Mouse (Mus musculus) testis, adult 2 months (tissue): ENCODE results near the gene Abcb7. TPM values are rescaled to one million over a fixed set of nuclear protein-coding genes. Genes with fewer than 3 reads are reported as not detected.

Experiments used
- H3K27ac ChIP-seq: fragments of 200-500 bp; 2 replicates; pipeline ENCODE4 v1.5.1; 2012; ENCODE audit warnings: low read depth, low read length; ENCODE audit not compliant: control insufficient read depth, insufficient read depth
- H3K27me3 ChIP-seq: fragments of 200-500 bp; 2 replicates; pipeline ENCODE4 v1.6.1; 2012; ENCODE audit warnings: mild to moderate bottlenecking, low read length, moderate library complexity; ENCODE audit not compliant: control insufficient read depth, insufficient read depth
- H3K36me3 ChIP-seq: fragments of 200-500 bp; 2 replicates; pipeline ENCODE4 v1.6.1; 2012; ENCODE audit warnings: mild to moderate bottlenecking, low read length; ENCODE audit not compliant: control insufficient read depth, insufficient read depth
- H3K4me1 ChIP-seq: fragments of 200-500 bp; 2 replicates; pipeline ENCODE4 v1.6.1; 2012; ENCODE audit warnings: low read length; ENCODE audit not compliant: control insufficient read depth, insufficient read depth
- H3K4me3 ChIP-seq: fragments of 200-500 bp; 2 replicates; pipeline ENCODE4 v1.5.1; 2012; ENCODE audit warnings: low read depth, mild to moderate bottlenecking, low read length, moderate library complexity, mixed read lengths; ENCODE audit not compliant: control insufficient read depth
- CTCF ChIP-seq: fragments of 200-500 bp; IDR thresholded peaks from 2 replicates; pipeline ENCODE4 v1.5.1; 2012; ENCODE audit warnings: low read depth, mild to moderate bottlenecking, inconsistent platforms, low read length, moderate library complexity; ENCODE audit not compliant: control insufficient read depth, insufficient read depth, insufficient replicate concordance
- POLR2A ChIP-seq: fragments of 200-500 bp; IDR thresholded peaks from 2 replicates; pipeline ENCODE4 v1.6.1; 2012; ENCODE audit warnings: low read depth, mild to moderate bottlenecking, inconsistent platforms, low read length, moderate library complexity; ENCODE audit not compliant: control insufficient read depth
- polyA plus RNA-seq: library from polyadenylated mRNA; depleted of rRNA; stranded (reverse); fragments of >200 nt; gene quantifications from 2 replicates; pipeline ENCODE4 v1.2.3, GENCODE M21; 2012; rRNA removed

The Abcb7 gene
- polyA plus RNA-seq, 1 experiment = 0.41 TPM

DNA sequence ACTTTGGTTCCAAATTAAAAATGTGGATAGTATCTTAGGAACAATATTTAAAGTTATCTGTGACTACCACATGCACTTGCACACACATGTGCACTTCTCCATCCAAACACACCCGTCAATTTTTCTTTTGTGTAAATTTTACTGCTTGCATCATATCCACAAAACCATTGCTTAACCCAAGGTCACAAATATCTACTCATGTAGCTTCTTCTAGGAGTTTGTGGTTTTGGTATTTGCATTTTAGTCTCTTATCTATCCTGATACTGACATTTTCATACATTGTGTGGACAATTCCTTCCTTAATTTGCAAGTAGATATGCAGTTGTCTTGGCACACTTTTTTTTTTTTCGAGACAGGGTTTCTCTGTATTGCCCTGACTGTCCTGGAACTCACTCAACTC is 149.3 kb downstream of the Abcb7 start:
- Histone ChIP-seq H3K4me3 (no peak overlapping the region), H3K36me3 (no peaks in the 10 kb centered on the region), H3K4me1 (no peaks in the 10 kb centered on the region), H3K27me3 (no peaks in the 10 kb centered on the region), H3K27ac (no peak overlapping the region)
- TF ChIP-seq CTCF (no peak), POLR2A (no peak)

DNA sequence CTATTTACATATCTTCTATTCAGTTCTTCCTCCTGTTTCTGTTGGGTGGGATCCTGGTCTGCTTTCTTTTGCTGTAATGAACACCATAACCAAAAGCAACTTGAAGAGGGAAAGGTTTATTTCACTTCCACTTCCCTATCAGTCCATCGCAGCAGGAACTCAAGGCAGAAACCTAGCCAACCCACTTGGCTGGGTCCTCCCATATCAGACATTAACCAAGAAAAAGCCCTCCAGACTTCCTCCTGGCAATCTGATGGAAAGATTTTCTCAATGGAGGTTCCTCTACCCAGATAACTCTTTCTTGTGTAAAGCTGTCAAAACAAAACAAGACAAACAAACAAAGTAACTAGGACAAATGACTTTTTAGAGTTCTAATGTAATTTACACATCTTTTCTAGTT is 151.2 kb downstream of the Abcb7 start:
- no peak overlapping the region for H3K27ac ChIP-seq
- H3K36me3 ChIP-seq = no peaks in the 10 kb centered on the region

GRCm38 (mm10) chrX:104256561-104256960 is 157.1 kb downstream of the Abcb7 start:
- Histone ChIP-seq H3K27ac (no peak overlapping the region), H3K27me3 (no peaks in the 10 kb centered on the region), H3K4me3 (no peak overlapping the region), H3K4me1 (no peaks in the 10 kb centered on the region), H3K36me3 (no peaks in the 10 kb centered on the region)
- TF ChIP-seq CTCF = no peak
- no peak for TF ChIP-seq POLR2A

More for the DNA sequence above, 151.2 kb downstream of the Abcb7 start:
- no peak for TF ChIP-seq POLR2A
- TF ChIP-seq CTCF = no peak
- H3K27me3 ChIP-seq = no peaks in the 10 kb centered on the region
- H3K4me3 ChIP-seq = no peak overlapping the region
- H3K4me1 ChIP-seq = no peaks in the 10 kb centered on the region

Other genes starting within 250 kb of the Abcb7 start
- 0.33 and 0.43 TPM in 2 replicates for gene Nexmif, start 212.7 kb downstream of the Abcb7 start, polyA plus RNA-seq
- gene Uprt, start 69.0 kb upstream of the Abcb7 start, polyA plus RNA-seq = 0.29 and 0.31 TPM in 2 replicates